Mouse (Mus musculus): ENCODE data around the gene Zfp263.
A peak's percentile ranks its signal among the peaks of the same experiment; 100 is the strongest.

Zfp263 gene

DNA sequence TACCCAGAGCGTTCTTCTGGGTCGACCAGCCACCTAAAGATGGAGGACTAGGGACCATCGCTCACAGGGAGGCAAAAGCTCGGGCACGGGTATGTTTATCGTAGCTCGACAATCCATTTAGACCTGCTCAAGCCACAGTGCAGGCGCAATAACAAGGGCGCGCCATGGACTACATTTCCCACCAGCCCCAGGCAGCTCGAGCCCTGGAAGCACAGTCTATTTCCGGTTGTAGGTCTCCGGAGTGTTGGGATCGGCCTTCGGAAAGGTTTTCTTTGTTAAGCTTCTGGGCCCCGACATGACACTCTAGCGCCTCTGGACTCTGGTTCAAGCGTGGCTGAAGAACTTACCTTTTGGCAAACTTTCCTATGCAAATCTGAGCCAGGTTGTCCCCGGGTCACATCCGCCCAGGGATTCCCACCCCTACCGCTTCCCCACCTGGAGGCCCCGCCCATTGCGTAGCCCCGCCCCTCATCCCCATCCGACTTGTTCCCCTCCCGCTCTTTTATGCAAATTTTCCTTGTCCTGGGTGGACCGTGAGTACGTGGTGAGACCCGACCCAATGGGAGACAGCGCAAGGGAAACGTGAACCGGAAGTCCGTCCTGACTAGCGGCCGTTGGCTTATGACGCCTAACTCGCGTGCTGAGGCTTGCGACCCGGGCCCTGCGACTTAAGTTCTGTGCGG is at the start of gene Zfp263:
Gene Zfp263, plus strand, starts transcription at position 591 of the 683 bp plus-strand sequence.
- DNase-seq = peak; percentile 91

DNA sequence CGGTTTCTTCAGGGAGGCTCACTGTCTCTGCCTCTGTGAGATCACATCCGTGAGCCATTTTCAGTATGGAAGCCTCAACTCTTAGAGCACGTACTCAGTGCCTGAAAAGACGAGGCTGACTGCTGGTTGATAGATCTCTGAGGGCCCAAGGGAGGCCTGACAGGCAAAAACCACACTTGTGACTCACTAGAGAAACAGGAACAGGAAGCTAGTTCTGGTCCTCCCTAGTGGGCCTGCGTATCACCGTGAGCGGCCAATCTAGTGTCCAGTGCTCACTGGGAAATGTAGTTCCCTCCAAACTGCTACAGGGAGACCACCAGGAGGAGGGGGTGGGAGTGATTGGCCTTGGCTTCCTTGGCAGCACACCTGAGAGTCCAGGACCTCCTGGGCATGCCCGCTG is 44.6 kb upstream of the Zfp263 start:
- DNase-seq = no peak

DNA sequence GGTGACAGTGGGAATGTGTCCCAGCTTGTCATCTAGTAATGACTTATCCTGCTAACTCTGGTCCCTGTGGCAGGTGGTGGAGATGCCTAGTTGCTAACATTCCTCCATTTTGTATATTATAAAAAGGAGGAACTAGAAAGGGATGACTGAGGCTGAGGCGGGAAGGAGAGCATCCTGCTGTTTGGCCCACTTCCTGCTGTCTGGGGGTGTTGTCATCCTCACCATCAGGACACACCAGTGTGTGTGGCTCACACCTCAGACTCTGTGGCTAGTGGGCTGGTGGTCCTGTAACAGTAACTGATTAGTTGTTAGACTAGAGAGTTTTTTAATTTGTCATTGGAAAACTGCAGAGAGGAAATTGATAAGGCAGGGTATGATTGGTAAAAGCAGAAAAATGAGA is 43.0 kb upstream of the Zfp263 start:
- no peak for DNase-seq

DNA sequence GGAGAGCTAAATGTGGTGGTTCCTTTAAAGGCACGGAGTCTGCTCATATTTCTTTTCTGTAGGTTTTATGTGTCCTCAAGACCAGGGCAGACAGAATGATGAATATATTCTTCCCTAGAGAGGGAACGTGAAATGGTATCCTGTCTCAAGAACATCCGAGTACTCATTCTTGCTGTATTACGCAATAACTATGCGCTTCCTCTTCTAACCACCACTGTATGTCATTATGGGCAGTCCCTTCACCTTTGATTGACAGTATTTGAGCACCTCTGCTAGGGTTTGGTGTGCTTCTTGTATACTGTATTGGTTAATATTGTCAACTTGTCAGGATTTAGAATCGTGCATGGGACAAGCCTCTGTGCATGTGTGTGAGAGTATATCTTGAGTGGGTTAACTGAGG is 37.2 kb upstream of the Zfp263 start:
- no peak for DNase-seq

DNA sequence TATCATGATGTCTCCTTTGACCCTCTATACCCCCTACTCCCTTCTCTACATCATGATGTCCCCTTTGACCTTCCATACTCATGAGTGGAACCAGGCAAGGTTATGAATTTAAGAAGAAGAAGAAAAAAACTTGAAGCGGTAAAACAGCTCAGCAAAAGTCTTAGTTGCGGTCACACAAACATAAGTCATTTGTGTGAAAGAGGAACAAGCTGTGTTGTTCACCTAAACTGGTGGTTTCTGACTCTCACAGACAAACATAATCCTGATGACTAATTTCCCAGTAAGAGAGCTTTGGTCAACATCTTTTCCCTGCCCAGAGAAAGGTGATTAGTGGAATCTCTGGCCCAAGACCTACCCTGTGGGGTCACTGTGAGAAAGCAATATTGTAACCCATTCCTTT is 29.2 kb upstream of the Zfp263 start:
- no peak for DNase-seq

DNA sequence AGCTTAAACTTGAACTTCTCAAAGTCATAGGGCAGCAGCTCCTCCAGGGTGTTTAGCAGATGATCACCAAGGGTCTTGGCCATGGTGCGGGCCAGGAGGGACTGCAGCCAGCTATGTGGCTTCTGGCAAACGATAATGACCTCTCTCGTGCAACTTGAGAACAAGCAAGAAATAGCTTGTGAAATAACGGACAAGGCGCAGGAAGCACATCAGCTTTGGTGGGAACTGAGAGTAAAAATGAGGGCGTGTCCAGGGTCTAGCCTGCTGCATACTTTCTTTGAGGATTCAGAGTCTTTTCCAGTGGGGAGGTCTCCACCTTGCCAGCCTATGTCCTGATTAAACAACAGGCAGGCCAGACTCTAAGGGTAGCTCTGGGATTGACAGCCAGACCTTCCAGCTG is 25.9 kb upstream of the Zfp263 start, which contains the start of gene Mefv:
Gene Mefv, minus strand, starts transcription at position 118 of the 400 bp plus-strand sequence.
- DNase-seq = no peak

DNA sequence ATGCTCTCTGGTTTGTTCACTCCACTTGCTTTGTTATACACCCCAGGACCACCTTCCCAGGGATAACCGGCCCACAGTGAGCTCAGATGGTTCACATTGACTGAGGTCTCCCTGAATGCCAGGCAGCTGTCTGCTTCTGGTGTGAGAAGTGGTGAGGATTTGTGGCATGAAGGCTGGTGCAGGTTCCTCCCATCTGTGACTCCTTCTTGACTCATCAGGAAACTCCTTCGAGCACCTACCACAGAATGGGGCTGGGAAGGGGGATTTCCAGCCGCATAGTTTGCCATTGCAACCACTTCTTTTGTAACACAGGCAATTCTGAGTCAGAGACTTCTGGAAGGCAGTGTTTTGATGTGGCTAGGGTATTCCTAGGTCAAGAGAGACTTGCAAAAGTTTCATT is 20.7 kb upstream of the Zfp263 start:
- no peak for DNase-seq

DNA sequence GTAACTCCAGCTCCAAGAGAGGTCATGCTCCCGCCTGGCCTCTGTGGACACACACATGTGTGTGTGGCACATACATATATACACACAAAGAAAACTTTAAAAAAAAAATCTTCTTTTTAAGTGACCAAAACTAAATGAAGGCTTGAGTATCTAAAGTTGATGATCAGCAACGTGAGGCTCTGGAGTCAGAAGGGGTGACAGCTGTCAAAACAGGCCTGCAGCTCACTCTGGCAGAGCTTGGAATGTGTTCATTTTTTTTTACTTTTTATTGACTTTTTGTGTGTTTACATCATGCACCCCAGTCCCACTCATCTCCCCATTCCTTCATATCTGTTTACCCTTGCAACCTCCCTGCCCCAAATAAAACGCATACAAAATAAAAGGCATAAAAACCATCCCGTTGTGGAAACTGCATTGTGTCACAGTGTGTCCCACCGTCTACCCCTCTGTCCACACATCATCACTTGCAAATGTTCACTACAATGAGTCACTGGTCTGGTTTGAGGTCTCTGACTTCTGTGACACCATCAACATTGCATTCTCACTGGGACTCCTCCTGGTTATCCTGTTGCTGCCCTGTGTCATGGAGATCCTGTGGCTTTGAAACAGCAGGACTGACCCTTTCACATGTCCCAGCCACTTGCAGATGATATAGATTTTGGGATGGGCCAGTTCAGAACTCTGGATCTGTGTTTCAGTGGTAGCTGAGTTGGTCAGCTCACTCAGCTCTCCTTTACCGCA is 15.7 kb upstream of the Zfp263 start:
- no peak for DNase-seq

DNA sequence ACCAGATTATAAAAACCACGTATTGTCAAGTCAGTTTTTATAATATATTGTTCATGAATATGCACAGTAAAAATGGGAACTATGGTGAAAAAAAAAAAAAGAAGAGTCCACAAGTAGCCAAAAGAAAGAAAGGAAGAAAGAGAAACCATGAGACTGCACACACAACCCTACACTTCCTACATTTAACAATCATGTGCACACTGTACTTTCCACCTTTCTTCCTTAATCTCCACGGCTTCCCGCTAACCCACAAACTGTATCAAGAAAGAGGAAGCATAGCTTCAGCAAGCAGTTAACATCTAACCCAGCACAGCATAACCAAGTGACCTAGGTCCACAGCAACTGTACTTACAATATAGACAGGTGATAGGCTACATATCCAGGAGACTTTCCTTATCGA is 11.3 kb upstream of the Zfp263 start:
- no peak for DNase-seq

DNA sequence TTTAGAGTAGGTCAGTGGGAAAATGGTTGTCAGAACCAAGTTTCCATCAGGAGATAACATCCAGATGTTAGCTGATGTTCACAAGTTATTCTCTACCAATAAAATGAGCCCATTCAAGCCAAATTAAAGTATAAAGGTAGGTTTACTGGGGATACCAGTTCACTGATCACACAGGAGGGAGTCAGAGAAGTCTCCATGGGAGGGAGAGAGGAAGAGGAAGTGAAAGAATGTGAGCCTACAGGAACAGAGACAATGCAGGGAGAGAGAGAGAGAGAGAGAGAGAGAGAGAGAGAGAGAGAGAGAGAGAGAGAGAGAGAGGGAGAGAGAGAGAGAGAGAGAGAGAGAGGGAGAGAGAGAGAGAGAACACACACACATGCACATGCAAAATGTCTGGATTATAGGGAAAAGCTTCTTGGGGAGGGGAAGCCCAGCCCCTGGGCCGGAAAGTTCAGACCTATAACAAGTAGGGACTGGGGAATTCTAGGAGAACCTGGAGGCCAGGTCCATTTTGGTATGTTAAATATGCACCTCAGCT is 10.6 kb upstream of the Zfp263 start:
- DNase-seq = no peak

DNA sequence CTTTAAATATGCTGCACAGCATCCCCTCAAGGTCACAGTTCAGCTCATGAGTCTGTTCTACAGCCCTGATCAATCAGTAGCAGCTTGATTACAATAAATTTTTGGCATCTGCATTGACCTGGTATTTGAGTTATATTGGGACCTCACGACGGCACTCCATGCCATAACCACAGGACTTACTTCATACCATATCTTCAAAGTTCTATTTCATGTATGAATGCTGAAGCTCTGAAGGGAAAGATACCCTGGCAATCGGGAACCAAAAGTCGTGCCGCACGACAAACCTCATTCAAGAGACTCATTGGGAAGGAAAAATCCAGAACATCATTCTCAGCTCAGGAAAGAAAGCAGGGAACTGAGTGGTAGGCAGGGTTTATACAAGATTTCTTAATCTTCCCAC is 1.4 kb upstream of the Zfp263 start:
- no peak for DNase-seq

DNA sequence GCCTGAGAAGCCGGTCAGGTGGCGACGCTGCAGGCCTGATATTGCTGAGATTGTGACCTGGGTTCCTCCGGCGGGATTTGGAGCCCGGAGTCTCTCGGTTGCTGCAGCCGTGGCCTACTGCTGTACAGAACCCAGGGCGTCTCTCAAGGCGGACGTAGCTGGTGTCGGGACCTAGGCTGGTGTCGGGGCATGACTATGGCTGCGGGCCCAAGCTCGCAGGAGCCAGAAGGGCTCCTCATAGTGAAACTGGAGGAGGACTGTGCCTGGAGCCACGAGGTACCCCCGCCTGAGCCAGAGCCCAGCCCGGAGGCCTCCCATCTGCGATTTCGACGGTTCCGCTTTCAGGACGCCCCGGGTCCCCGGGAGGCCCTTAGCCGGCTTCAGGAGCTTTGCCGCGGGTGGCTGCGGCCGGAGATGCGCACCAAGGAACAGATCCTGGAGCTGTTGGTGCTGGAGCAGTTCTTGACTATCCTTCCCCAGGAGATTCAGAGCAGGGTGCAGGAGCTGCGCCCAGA is 350 bp downstream of the Zfp263 start:
- no peak for DNase-seq

DNA sequence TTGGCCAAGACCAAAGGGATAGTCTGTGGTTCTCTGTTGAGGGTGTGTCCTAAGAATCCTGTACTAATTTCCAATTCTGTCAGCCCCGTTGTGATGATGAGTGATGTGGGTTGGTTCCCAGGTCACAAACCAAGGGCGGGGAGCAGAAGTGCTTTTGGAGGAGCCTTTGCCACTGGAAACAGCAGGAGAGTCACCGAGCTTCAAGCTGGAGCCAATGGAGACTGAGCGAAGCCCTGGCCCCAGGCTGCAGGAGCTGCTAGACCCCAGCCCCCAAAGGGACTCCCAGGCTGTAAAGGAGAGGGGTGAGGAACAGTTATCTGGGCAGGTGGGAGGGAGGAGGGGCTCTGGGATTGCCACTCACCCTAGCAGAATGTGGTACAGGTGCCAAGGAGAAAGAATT is 1.8 kb downstream of the Zfp263 start:
- no peak for DNase-seq

DNA sequence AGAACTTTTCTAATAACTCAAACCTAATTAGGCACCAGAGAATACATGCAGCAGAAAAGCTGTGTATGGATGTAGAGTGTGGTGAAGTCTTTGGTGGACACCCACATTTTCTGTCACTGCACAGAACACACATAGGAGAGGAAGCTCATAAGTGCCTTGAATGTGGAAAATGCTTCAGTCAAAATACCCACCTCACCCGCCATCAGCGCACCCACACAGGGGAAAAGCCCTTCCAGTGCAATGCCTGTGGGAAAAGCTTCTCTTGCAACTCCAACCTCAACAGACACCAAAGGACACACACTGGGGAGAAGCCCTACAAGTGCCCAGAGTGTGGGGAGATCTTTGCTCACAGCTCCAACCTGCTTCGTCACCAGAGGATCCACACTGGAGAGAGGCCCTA is 5.1 kb downstream of the Zfp263 start:
- no peak for DNase-seq

DNA sequence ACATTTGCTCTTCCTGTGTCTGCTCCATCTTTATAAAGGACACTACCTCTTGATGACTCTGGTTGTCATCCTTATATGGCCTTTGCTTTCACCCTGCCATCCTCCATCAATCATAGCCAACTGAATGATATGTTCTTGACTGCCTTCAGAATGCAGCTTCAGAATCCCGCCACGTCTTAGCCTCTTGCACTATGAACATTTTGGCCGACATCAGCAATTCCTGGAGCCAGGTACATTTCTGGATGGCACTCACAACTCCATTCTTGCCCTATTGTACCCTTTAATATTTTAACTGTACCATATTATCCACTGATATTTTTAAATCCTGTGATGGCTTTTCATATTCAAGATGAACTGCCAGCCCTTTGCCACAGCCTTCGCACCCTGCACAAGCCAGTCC is 27.7 kb downstream of the Zfp263 start:
- DNase-seq = no peak

DNA sequence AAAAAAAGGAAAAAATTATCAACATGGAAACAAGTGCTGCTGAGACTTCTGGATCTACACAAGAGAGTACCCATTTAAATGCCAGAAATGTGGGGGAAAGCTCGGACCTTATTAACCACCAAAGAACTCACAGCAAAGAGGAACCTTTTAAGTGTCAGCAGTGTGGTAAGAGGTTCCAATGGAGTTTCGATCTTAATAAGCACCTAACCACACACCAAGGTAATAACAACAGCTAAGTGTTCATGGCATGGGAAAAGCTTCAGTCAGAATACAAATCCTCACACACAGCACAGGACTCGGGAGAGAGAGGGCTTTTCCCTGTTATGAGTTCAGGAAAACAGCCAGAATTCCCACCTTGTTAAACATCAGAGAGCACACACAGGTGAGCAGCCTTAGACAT is 32.5 kb downstream of the Zfp263 start:
- DNase-seq = no peak

DNA sequence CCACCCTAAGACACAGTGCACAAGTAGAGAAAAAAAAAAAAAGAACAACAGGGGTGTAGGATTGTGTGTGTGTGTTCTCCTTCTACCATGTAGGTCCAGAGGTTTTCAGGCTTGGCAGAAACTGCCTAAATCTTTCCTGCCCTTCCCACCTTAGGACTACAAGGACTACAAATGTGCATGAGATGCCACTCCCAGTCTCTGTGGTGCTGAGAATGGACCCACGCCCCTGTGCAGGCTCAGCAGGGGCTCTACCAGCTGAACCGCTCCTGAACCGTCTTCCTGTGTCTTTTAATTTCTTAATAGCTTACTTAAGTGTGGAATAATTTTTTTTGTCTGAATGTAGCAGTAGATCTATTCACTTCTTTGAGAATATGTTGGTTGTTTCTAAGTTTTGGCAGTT is 34.1 kb downstream of the Zfp263 start:
- DNase-seq = no peak

DNA sequence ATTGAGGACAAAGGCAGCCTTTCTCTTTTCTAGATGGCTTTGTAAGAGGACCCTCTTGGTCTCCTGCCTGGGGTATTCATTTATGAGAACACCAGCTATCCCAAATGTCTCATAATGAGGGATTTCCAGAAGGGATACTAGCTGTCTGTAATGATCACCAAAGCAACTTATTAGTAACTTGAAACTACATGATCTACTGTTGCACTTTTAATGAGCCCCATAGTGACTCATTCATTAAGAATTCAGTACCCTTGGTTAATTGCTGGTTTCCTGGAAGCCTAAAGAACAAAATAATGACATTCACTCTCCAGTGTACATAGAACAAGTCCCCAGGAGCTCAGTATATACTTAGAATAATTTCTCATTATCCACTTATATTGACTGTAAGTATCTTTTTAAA is 37.3 kb downstream of the Zfp263 start:
- DNase-seq = no peak

DNA sequence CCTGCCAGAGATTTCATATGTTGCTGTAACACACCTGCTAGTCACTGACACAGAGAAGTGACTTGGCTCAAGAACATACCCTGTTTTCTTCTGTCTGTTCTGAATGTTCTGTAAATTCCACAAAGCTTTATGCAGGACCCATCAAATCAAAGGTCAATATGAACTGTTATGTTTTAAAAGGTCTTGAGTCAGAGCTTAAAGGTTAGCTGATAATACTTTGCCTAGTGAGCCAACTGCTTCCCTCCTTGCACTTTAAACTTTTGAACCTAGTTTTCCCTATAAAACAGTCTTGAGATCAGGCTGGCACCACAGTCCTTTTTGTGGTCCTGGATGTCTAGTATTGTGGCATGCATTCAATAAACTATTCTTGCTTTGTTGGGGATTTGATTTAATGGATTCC is 44.5 kb downstream of the Zfp263 start:
- DNase-seq = no peak
